Mouse (Mus musculus): ENCODE results near the gene Dhcr7.

DNA sequence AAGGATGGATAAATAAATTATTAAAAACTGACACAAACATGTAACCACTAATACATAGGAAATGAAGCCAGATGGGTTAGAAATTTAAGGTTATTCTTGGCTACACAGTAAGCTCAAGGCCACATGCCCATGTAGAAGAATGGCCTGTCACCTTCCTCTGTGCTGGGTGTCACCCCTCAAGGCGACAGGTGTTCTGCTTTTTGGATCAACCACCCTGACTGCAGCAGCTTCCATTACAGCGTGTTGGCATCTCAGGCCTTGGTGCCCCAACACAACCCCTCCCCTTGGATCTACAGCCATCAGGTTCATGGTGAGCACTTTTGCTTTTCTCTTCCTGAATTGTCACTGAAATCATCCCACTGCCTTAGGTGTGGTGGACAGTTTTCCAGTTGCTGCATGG lies 9.7 kb downstream of the Dhcr7 start:
- TF ChIP-seq CTCF (IDR thresholded peaks at IDR 0.05; ENCODE audit: control insufficient read depth, insufficient read depth, insufficient replicate concordance, low read depth, low read length) = no peak
- TF ChIP-seq POLR2A (IDR thresholded peaks at IDR 0.05; ENCODE audit: control insufficient read depth, low read depth, low read length) = no peak

Data from testis, adult 2 months (tissue).